Mouse (Mus musculus): ENCODE results near the gene Nsmce4a.

GRCm38 (mm10) chr7:130597546-130597945 is 24.6 kb upstream of the Nsmce4a start:
- TF ChIP-seq CTCF (conservative IDR thresholded peaks at IDR 0.05; ENCODE audit: low read length) (no peak), NANOG (IDR thresholded peaks at IDR 0.05; ENCODE audit: borderline replicate concordance, low read length) (no peak)

Data from E14TG2a.4 (cell line).